Mouse (Mus musculus) embryonic facial prominence, embryonic 11.5 days (tissue): ENCODE results near the gene Stard3nl. TPM values are rescaled to one million over a fixed set of nuclear protein-coding genes. Genes with fewer than 3 reads are reported as not detected.
"Not testable (repeated sequence)": the region's sequence is repeated elsewhere in the genome, so short reads cannot be mapped to it uniquely, and the experiment has no call there.

Source experiments
- ATAC-seq: fragments of 200-750 bp; cut with Nextera tagmentation; replicated peaks from 2 replicates; pipeline ENCODE4 v1.8.0; 2017; ENCODE audit warnings: low read depth; ENCODE audit not compliant: insufficient number of reproducible peaks, low FRiP score, low TSS enrichment
- DNase-seq: peaks from one replicate; pipeline ENCODE4 v3.0.0-alpha.2; 2015; ENCODE audit warnings: low spot score
- H3K27ac ChIP-seq: fragments of 300-500 bp; sonication (generic); replicated peaks from 2 replicates; pipeline ENCODE4 v1.5.1; 2014; ENCODE audit warnings: mild to moderate bottlenecking, low read depth, low read length, control low read depth
- H3K27me3 ChIP-seq: fragments of 300-500 bp; sonication (generic); 2 replicates; pipeline ENCODE4 v1.6.1; 2014; ENCODE audit warnings: mild to moderate bottlenecking, low read length, moderate library complexity, mixed read lengths; ENCODE audit not compliant: control insufficient read depth, insufficient read depth
- H3K36me3 ChIP-seq: fragments of 300-500 bp; sonication (generic); replicated peaks from 2 replicates; pipeline ENCODE4 v1.6.1; 2014; ENCODE audit warnings: low read depth, mild to moderate bottlenecking, low read length, moderate library complexity, mixed read lengths; ENCODE audit not compliant: control insufficient read depth, insufficient read depth
- H3K4me1 ChIP-seq: fragments of 300-500 bp; sonication (generic); 2 replicates; pipeline ENCODE4 v1.6.1; 2014; ENCODE audit warnings: low read length, mixed read lengths; ENCODE audit not compliant: control insufficient read depth, insufficient read depth
- H3K4me2 ChIP-seq: fragments of 300-500 bp; sonication (generic); 2 replicates; pipeline ENCODE4 v1.6.1; 2014; ENCODE audit warnings: low read depth, mild to moderate bottlenecking, control low read depth, low read length, moderate library complexity
- H3K4me3 ChIP-seq: fragments of 300-500 bp; sonication (generic); 2 replicates; pipeline ENCODE4 v1.5.1; 2014; ENCODE audit warnings: low read depth, low read length, control low read depth
- H3K9ac ChIP-seq: fragments of 300-500 bp; sonication (generic); replicated peaks from 2 replicates; pipeline ENCODE4 v1.6.1; 2014; ENCODE audit warnings: mild to moderate bottlenecking, control low read depth, low read length
- H3K9me3 ChIP-seq: fragments of 300-500 bp; sonication (generic); replicated peaks from 2 replicates; pipeline ENCODE4 v1.6.1; 2016; ENCODE audit warnings: mild to moderate bottlenecking, low read length, inconsistent platforms, mixed read lengths; ENCODE audit not compliant: control insufficient read depth
- WGBS: fragments of 180-500 bp; shearing (Covaris S2); extraction: QIAGEN DNeasy Blood & Tissue Kit; methylation state at CpG from one replicate; pipeline ENCODE4 v1.1.7; 2014; 5-methylcytosine and 5-hydroxymethylcytosine counted together
- polyA plus RNA-seq: library from polyadenylated mRNA; unstranded; fragments of >200 nt; fragmentation: Nextera tagmentation; extraction: Ambion mirVana; gene quantifications from 2 replicates; pipeline ENCODE4 v1.2.1, GENCODE M21; 2014

The Stard3nl gene
- polyA plus RNA-seq, 1 experiment from 2014 or later = 141 TPM

- H3K4me3 ChIP-seq = no peak overlapping the region
- no peaks in the 10 kb centered on the region for H3K9me3 ChIP-seq
- DNase-seq = peak; percentile 19
- H3K9ac ChIP-seq = no peak overlapping the region
- ATAC-seq = no peak
- no peak overlapping the region for H3K4me2 ChIP-seq
- no peaks in the 10 kb centered on the region; the same call in 1 of the 2 replicates for H3K36me3 ChIP-seq
- H3K27ac ChIP-seq = no peak overlapping the region
- H3K4me1 ChIP-seq = no peaks in the 10 kb centered on the region
- no peaks in the 10 kb centered on the region for H3K27me3 ChIP-seq
- WGBS = 58% methylated on average over 6 of the region's 6 CpGs
Observed at GRCm38 (mm10) chr13:19362358-19362757, 33.2 kb downstream of the Stard3nl start.

DNA sequence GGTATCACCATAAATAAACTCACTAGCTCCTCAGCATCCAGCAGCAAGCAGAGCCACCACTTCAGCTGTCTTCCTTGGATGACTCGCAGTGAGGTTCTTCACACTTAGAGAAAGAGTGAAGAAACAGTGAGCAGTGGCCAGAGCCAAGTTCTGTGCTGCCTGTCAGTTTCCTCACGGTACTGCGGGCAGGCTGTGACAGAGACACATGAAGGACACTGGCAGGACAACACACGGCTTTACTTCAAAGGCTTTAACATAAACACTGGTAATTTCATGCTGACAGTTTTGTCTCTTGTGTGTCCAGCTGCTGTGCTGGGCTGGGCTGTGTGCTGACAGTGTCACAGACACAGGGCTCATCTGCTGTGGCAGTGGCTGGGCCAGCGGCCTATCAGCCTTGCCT is 37.6 kb downstream of the Stard3nl start:
- H3K9ac ChIP-seq = no peak overlapping the region
- ATAC-seq (no peak), DNase-seq (no peak)
- H3K27me3 ChIP-seq = no peaks in the 10 kb centered on the region
- 81% methylated on average over 5 of the region's 5 CpGs for WGBS
- no peaks in the 10 kb centered on the region for H3K9me3 ChIP-seq
- H3K4me3 ChIP-seq = no peak overlapping the region
- no peak overlapping the region for H3K27ac ChIP-seq
- no peak overlapping the region for H3K4me2 ChIP-seq
- H3K36me3 ChIP-seq = no peaks in the 10 kb centered on the region
- H3K4me1 ChIP-seq = no peaks in the 10 kb centered on the region

DNA sequence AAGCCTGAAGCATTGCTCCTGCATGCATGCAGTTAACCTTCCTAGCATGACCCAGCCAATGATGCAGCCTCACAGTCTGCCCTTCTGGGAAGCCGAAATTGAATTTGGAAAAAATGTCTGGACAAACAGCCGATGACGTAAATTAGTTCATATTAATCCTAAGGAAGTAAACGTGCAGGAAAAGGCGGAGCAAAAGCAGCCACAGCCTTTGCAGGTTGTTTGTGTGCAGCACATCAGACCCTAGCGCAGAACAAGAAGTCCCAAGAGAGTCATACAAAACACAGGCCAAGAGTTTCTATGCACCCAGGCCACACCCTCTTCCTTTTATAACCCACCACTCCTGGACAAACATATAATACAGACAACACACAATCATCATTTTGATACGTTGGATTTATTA is 38.3 kb downstream of the Stard3nl start:
- no peak overlapping the region for H3K4me2 ChIP-seq
- H3K36me3 ChIP-seq = no peaks in the 10 kb centered on the region
- no peaks in the 10 kb centered on the region for H3K4me1 ChIP-seq
- WGBS = 85% methylated on average over 7 of the region's 7 CpGs
- H3K9me3 ChIP-seq = no peaks in the 10 kb centered on the region
- DNase-seq (no peak), ATAC-seq (no peak)
- no peak overlapping the region for H3K27ac ChIP-seq
- H3K9ac ChIP-seq = no peak overlapping the region
- H3K4me3 ChIP-seq = no peak overlapping the region
- H3K27me3 ChIP-seq = no peaks in the 10 kb centered on the region

GRCm38 (mm10) chr13:19356720-19357119 is 38.9 kb downstream of the Stard3nl start:
- H3K4me2 ChIP-seq = no peak overlapping the region
- WGBS = 74% methylated on average over 5 of the region's 5 CpGs
- H3K27me3 ChIP-seq = no peaks in the 10 kb centered on the region
- no peak overlapping the region for H3K9ac ChIP-seq
- no peak for DNase-seq
- peak; percentile 53; the same call in 1 of the 2 replicates for ATAC-seq
- H3K4me1 ChIP-seq = no peaks in the 10 kb centered on the region
- no peak overlapping the region for H3K27ac ChIP-seq
- H3K36me3 ChIP-seq = no peaks in the 10 kb centered on the region
- H3K9me3 ChIP-seq = no peaks in the 10 kb centered on the region
- H3K4me3 ChIP-seq = no peak overlapping the region

- 74% methylated on average over 7 of the region's 7 CpGs for WGBS
- no peak for ATAC-seq
- Histone ChIP-seq H3K9ac (no peak overlapping the region), H3K36me3 (no peaks in the 10 kb centered on the region), H3K27me3 (no peaks in the 10 kb centered on the region), H3K9me3 (no peaks in the 10 kb centered on the region), H3K4me2 (no peak overlapping the region), H3K27ac (no peak overlapping the region), H3K4me3 (no peak overlapping the region), H3K4me1 (no peaks in the 10 kb centered on the region)
- no peak for DNase-seq
Observed at GRCm38 (mm10) chr13:19356120-19356519, 39.5 kb downstream of the Stard3nl start.

GRCm38 (mm10) chr13:19352795-19353194 is 42.8 kb downstream of the Stard3nl start:
- Histone ChIP-seq H3K4me2 (no peak overlapping the region), H3K27me3 (no peaks in the 10 kb centered on the region), H3K9ac (no peak overlapping the region), H3K4me3 (no peak overlapping the region), H3K4me1 (no peaks in the 10 kb centered on the region), H3K27ac (no peak overlapping the region), H3K9me3 (no peaks in the 10 kb centered on the region), H3K36me3 (no peaks in the 10 kb centered on the region)
- no peak for ATAC-seq
- no peak for DNase-seq
- WGBS = 78% methylated on average over 3 of the region's 3 CpGs

DNA sequence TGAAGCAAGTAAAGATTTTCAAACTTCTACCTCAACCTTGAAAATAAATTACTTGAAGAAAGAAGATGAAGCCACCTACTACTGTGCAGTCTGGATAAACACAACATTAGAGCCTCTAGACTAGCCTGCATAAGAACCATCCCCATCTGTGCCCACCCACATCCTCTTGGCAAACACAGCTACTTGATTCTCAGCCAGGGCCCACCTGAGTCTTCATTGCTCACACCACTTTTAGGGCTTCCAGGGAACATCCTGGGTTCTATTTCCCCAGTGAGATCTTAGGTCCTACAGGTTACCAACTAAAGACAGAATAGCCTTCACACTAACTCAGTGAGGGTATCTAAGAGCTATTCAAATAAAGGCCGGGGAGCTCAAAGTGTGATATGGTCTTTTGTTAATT is 55.2 kb downstream of the Stard3nl start:
- H3K36me3 ChIP-seq, H3K4me1 ChIP-seq, H3K4me3 ChIP-seq, H3K27ac ChIP-seq, H3K9ac ChIP-seq, DNase-seq, ATAC-seq, H3K9me3 ChIP-seq, H3K27me3 ChIP-seq, H3K4me2 ChIP-seq: not testable (repeated sequence)
- 86% methylated on average over 1 of the region's 1 CpGs for WGBS

GRCm38 (mm10) chr13:19336310-19336709 is 59.3 kb downstream of the Stard3nl start:
- H3K4me3 ChIP-seq, H3K4me2 ChIP-seq, ATAC-seq, H3K27ac ChIP-seq, H3K36me3 ChIP-seq, H3K9ac ChIP-seq, H3K9me3 ChIP-seq, H3K4me1 ChIP-seq, H3K27me3 ChIP-seq, DNase-seq: not testable (repeated sequence)
- WGBS = 79% methylated on average over 1 of the region's 1 CpGs
